Mouse (Mus musculus) ES-E14 (cell line): Measurements from ENCODE around the gene Sacm1l.

ENCODE experiments used
- HCFC1 ChIP-seq: IDR thresholded peaks from 2 replicates; pipeline ENCODE4 v1.6.1; 2012; ENCODE audit warnings: low read length, inconsistent platforms, borderline replicate concordance; ENCODE audit not compliant: insufficient read depth
- ZC3H11A ChIP-seq: IDR thresholded peaks from 2 replicates; pipeline ENCODE4 v1.6.1; 2012; ENCODE audit warnings: low read depth, mild to moderate bottlenecking, inconsistent platforms, low read length, borderline replicate concordance
- ZNF384 ChIP-seq: IDR thresholded peaks from 2 replicates; pipeline ENCODE4 v1.6.1; 2012; ENCODE audit warnings: low read depth, low read length, inconsistent platforms

DNA sequence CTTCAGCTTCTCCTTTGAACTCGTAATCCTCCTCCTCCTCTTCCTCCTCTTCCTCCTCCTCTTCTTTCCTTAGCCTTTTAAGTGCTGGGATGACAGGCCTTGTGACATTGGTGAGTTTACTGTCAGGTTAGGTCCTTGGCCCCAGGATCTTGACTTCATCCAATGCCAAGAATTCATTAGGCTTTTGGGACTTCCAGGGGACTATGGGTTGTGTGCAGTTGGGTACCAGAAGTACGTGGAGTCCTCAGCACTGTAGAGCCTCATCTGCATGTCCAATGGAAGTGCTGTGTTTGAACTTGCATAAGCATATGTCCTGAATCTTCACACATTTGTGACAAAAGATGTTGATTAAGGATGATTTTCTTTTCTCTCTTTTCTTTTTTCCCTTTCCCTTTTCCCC, 20.6 kb upstream of the Sacm1l start:
- TF ChIP-seq ZC3H11A (no peak), HCFC1 (no peak), ZNF384 (no peak)
